ENCODE assay signal across 8 mouse cellular contexts in genomic region chr2:94273154-94274021, GRCm38 (mm10).
DNase-seq lines count a peak whose midpoint lies in the region; ATAC-seq lines count a peak whose summit lies in the region.

No protein-coding gene starts in this region.

- peak; percentile 70 for ATAC-seq in inflammation-experienced regulatory T-cells, adult 6 months
- ATAC-seq in megakaryocyte, adult 5-6 weeks (ENCODE audit: poor library complexity, severe bottlenecking): peak; percentile 71

- peak; percentile 69 for DNase-seq in T-cell, adult 2 months (ENCODE audit: low spot score)
- DNase-seq in cerebellum, postnatal 4 days (ENCODE audit: low spot score in 2 of 2): peak; percentile 64 to 78
- peak; percentile 78 for DNase-seq in gastrocnemius, postnatal 14 days
- DNase-seq in left cerebral cortex, adult 9 months (ENCODE audit: low spot score in 2 of 2): peak; percentile 68 to 86
- DNase-seq in right cerebral cortex, postnatal 10 days (ENCODE audit: low spot score in 2 of 2): peak; percentile 92 to 94
- DNase-seq in urinary bladder, postnatal 14 days (ENCODE audit: low spot score): peak; percentile 73

- intact Hi-C loops in gastrocnemius, postnatal 14 days (cut with DNase I; ENCODE audit: low total_unique reads): no loop called here

Comparison
In these comparisons a context has a peak if more than half of its experiments do, and no peak if none do; other contexts are left out.
1. Peak in every context shown above with its lines: DNase-seq and ATAC-seq.